Mouse (Mus musculus) kidney, adult 2 months (tissue): ENCODE data around the gene Tnfrsf23.

Source experiments
- CTCF ChIP-seq: fragments of 200-500 bp; conservative IDR thresholded peaks from 2 replicates; pipeline ENCODE4 v1.5.1; 2011; ENCODE audit warnings: low read depth, mild to moderate bottlenecking, control low read depth, low read length, moderate library complexity, mixed read lengths; ENCODE audit not compliant: insufficient read depth, insufficient read length
- POLR2A ChIP-seq: fragments of 200-500 bp; IDR thresholded peaks from one replicate; pipeline ENCODE4 v1.6.1; 2011; ENCODE audit warnings: low read depth, low read length, control low read depth

- TF ChIP-seq CTCF (no peak), POLR2A (no peak)
Observed at GRCm38 (mm10) chr7:143733746-143734145, 48.1 kb upstream of the Tnfrsf23 start.
